Mouse (Mus musculus) megakaryocyte, embryonic 14.5 days (primary cell): ENCODE results near the gene Tmem273.

Experiments
- FLI1 ChIP-seq: IDR thresholded peaks from 2 replicates; pipeline ENCODE4 v1.6.1; 2012; ENCODE audit warnings: low read length, inconsistent platforms, mixed read lengths
- GATA1 ChIP-seq: IDR thresholded peaks from 3 replicates; pipeline ENCODE4 v1.6.1; 2012; ENCODE audit warnings: mixed read lengths, low read length, inconsistent platforms, borderline replicate concordance

DNA sequence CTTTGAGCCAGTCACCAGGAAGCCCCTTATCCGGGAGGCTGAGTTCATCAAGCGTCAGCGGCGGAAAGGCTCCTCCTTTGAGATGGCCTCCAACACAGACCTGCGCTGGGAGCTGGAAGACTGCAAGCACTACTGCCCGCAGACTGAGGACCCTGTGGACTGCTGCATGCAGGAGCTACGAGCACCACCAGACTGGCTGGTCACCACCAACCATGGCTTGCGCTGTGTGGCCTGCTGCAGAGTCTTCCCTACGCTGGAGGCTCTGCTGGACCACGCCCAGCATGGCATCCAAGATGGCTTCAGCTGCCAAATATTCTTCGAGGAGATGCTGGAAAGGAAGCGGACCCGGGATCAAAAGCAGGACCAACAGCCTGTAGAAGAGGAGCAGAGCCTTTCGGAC lies 49.8 kb downstream of the Tmem273 start:
- TF ChIP-seq GATA1 (no peak), FLI1 (no peak)
